Mouse (Mus musculus): ENCODE results near the gene Adra2a.

Gene Adra2a

GRCm38 (mm10) chr19:54076362-54077349 is 32.7 kb downstream of the Adra2a start:
- no peak for DNase-seq (ENCODE audit: low read depth, low spot score)

- no peak for DNase-seq (ENCODE audit: low read depth, low spot score)
Observed at GRCm38 (mm10) chr19:54081303-54081702, 37.4 kb downstream of the Adra2a start.

GRCm38 (mm10) chr19:54081716-54082165 is 37.8 kb downstream of the Adra2a start:
- no peak for DNase-seq (ENCODE audit: low read depth, low spot score)

- no peak for DNase-seq (ENCODE audit: low read depth, low spot score)
Observed at GRCm38 (mm10) chr19:54087319-54087718, 43.4 kb downstream of the Adra2a start.

GRCm38 (mm10) chr19:54093599-54093998 is 49.6 kb downstream of the Adra2a start:
- no peak for DNase-seq (ENCODE audit: low read depth, low spot score)

- no peak for DNase-seq (ENCODE audit: low read depth, low spot score)
Observed at GRCm38 (mm10) chr19:54095716-54096115, 51.8 kb downstream of the Adra2a start.

GRCm38 (mm10) chr19:54098367-54098766 is 54.4 kb downstream of the Adra2a start:
- DNase-seq (ENCODE audit: low read depth, low spot score): no peak
